Mouse (Mus musculus) bone marrow, adult 2 months (tissue): ENCODE data around the gene Mlkl. TPM values are rescaled to one million over a fixed set of nuclear protein-coding genes. Genes with fewer than 3 reads are reported as not detected.
"Not testable (repeated sequence)": the region's sequence is repeated elsewhere in the genome, so short reads cannot be mapped to it uniquely, and the experiment has no call there.

Experiments used
- H3K27ac ChIP-seq: fragments of 200-500 bp; 2 replicates; pipeline ENCODE4 v1.5.1; 2012; ENCODE audit warnings: low read depth, mild to moderate bottlenecking, control low read depth, inconsistent platforms, low read length; ENCODE audit not compliant: control insufficient read depth, poor library complexity, insufficient read depth
- H3K4me1 ChIP-seq: fragments of 200-500 bp; 2 replicates; pipeline ENCODE4 v1.6.1; 2011; ENCODE audit warnings: low read length; ENCODE audit not compliant: control insufficient read depth, insufficient read depth
- H3K4me3 ChIP-seq: fragments of 200-500 bp; replicated peaks from 2 replicates; pipeline ENCODE3; 2011; ENCODE audit warnings: mild to moderate bottlenecking, low read depth, low read length, control low read depth; ENCODE audit not compliant: control insufficient read depth
- CTCF ChIP-seq: fragments of 200-500 bp; IDR thresholded peaks from 2 replicates; pipeline ENCODE4 v1.5.1; 2011; ENCODE audit warnings: low read length, control low read depth; ENCODE audit not compliant: control insufficient read depth, insufficient read depth
- POLR2A ChIP-seq: fragments of 200-500 bp; IDR thresholded peaks from 2 replicates; pipeline ENCODE4 v1.6.1; 2011; ENCODE audit warnings: low read depth, mild to moderate bottlenecking, control low read depth, low read length, borderline replicate concordance; ENCODE audit not compliant: control insufficient read depth
- WGBS: fragments of 180-500 bp; shearing (Covaris S2); methylation state at CpG from one replicate; pipeline ENCODE4 v1.1.7; 2018; 5-methylcytosine and 5-hydroxymethylcytosine counted together
- polyA plus RNA-seq: library from polyadenylated mRNA; stranded (reverse); fragments of >200 nt; gene quantifications from 2 replicates; pipeline ENCODE4 v1.2.4, GENCODE M21; 2011; ENCODE audit warnings: low replicate concordance; ENCODE audit not compliant: missing spikeins, insufficient read depth, insufficient read length

Gene Mlkl
- polyA plus RNA-seq, 1 experiment = 24.3 TPM

DNA sequence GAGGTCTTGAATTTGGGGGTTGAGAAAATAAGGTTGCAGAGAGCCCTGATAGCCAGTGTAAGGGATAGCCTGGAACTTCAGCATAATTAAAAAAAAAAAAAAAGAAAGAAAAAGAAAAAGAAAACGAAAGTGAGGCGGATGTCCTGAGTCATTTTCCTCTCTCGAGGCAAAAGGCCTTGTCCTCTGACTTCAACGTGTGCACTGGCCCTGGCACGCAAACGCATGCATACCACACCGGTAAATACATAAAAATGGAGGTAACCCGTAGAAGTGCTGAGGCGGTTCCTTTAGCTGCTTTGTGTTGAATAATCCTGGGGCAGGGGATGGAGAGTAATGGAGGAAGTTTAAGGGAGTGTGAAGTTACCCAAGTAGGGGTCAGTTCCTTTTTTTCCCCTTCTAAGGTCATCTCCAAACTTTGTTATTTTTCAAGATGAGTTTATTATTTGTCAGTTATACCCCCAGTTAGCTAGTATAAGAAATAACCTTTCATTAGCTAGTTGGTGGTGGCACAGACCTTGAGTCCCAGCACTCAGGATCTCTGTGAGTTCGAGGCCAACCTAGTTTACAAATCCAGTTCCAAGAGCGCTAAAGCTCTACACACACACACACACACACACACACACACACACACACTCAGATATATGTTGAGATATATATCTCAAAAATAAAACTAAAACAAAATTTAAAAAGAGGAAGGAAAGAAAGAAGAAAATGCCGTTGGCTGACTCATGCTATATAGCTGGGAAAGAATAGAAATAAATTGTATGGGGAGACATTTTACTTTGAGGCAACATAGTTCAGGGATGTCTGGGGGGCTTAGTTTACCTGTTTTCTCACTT, 612 bp upstream of the Mlkl start:
- H3K27ac ChIP-seq = peak overlapping the region; percentile 23; the same call in 1 of the 2 replicates
- H3K4me1 ChIP-seq = no peaks in the 10 kb centered on the region; the same call in 1 of the 2 replicates
- no peak for TF ChIP-seq POLR2A
- TF ChIP-seq CTCF = no peak
- WGBS = 5% methylated on average over 12 of the region's 12 CpGs
- peak overlapping the region; percentile 85 for H3K4me3 ChIP-seq

DNA sequence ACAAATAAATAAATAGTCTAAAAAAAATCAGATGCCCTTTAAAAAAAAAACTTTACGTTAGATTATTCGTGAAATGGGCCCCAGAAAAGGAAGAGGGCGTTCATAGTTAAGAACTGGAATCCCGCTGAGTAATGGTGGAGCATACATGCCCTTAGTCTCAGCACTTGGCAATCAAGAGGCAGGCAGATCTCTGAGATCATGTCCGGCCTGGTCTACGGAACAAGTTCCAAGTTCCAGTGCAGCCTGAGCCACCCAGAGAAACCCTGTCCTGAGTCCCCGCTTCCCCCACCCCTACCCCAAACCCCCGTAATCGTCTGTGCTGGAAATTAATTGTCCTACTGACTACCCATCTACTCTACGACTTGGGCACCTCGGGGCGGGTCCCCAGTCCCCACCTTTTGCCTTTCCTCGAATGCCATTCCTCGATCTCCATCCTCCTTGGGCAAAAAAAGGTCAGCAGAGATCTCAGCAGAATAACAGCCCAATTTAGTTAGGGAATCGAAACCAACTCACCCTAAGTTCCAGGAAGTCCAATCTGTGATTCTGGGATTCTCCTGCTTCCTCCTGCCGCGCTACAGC, 577 bp downstream of the Mlkl start:
- peak overlapping the region; percentile 35; the same call in 1 of the 2 replicates for H3K27ac ChIP-seq
- 2% methylated on average over 17 of the region's 17 CpGs for WGBS
- TF ChIP-seq POLR2A (no peak), CTCF (no peak)

DNA sequence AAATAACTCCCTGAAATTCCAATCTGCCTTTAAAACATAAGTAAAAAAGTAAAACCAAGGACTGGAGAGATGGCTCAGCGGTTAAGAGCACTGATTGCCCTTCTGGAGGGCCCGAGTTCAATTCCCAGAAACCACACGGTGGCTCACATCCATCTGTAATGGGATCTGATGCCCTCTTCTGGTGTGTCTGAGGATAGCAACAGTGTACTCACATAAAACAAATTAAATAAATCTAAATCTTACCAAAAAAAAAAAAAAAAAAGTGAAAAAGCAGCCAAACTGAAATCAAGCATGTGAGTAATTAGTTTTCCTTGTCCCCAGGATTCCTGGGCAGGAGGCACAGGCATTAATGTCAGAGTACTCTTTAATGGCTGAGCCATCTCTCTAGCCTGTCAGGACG, 1.3 kb downstream of the Mlkl start:
- H3K4me3 ChIP-seq = no peak overlapping the region
- H3K27ac ChIP-seq = no peak overlapping the region
- no peaks in the 10 kb centered on the region; the same call in 1 of the 2 replicates for H3K4me1 ChIP-seq
- TF ChIP-seq CTCF (no peak), POLR2A (no peak)
- 60% methylated on average over 4 of the region's 4 CpGs for WGBS

More for the DNA sequence above, 577 bp downstream of the Mlkl start:
- H3K4me1 ChIP-seq = no peaks in the 10 kb centered on the region; the same call in 1 of the 2 replicates
- peak overlapping the region; percentile 85 for H3K4me3 ChIP-seq

DNA sequence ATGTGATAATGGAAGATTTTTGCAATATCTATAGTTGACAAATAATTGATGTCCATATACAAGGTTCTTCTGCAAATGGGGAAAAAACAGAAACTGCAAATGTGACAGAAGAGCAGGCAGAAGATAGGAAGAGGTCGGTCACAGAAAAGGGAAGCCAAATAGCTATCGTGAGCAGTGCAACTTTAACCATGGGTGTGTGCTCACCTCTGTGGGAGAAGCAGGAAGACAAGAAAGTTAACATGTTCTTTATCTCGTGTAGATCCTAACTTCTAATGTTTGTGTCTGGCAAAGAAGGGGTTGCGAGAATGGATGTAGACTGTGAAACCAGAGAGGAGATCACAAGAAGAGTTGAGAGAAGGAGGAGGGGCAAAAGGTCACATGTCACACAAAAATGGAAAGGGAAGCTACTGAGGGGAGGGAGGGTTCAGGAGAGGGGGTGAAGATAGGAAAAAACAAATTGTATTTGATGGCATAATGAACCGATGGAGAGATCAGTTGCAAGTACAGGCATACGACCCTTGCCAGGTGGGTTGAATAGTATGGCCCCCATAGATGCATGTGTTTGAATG, 12.7 kb downstream of the Mlkl start:
- no peaks in the 10 kb centered on the region; the same call in 1 of the 2 replicates for H3K4me1 ChIP-seq
- H3K4me3 ChIP-seq = no peak overlapping the region
- H3K27ac ChIP-seq = no peak overlapping the region
- no peak for TF ChIP-seq CTCF
- no peak for TF ChIP-seq POLR2A
- 47% methylated on average over 6 of the region's 6 CpGs for WGBS

DNA sequence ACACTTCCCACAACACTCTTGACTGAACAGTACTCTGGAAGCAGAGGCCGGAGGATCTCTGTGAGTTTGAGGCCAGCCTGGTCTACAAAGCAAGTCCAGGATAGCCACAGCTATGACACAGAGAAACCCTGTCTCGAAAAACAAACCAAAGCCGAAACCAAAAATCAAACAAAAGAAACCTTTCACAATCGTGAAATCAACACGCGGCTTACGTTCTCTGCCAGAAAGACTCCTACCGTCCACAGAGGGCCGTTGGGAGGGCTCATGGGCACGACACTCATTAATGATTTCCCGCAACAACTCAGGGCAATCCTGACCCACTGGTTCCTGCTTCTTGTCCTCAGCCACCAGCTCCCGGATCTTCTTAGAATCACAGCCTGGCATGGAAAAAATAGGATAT, 23.2 kb downstream of the Mlkl start:
- Histone ChIP-seq H3K4me3 (no peak overlapping the region), H3K27ac (no peak overlapping the region), H3K4me1 (peaks cover 2% of the 10 kb centered on the region)
- WGBS = 92% methylated on average over 12 of the region's 12 CpGs
- TF ChIP-seq CTCF = no peak
- no peak for TF ChIP-seq POLR2A

DNA sequence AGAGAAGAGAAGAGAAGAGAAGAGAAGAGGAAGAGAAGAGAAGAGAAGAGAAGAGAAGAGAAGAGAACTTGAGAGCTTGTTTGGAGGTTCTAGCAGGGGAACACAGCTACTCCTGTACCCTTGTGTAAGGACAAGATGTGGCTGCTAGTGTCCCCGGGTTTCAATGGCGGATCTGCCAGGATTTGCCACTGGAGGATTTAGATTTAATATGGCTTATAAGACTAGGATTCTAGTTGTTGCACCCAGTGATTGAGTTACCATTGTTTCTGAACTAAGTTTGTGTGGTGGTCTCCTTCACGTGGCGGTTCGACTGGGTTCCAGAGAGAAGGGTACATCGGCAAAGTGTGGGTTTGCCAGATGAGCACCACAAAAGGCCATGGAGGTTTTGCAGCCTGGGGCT, 24.0 kb downstream of the Mlkl start:
- H3K4me1 ChIP-seq, H3K27ac ChIP-seq, H3K4me3 ChIP-seq: not testable (repeated sequence)
- 91% methylated on average over 6 of the region's 6 CpGs for WGBS

DNA sequence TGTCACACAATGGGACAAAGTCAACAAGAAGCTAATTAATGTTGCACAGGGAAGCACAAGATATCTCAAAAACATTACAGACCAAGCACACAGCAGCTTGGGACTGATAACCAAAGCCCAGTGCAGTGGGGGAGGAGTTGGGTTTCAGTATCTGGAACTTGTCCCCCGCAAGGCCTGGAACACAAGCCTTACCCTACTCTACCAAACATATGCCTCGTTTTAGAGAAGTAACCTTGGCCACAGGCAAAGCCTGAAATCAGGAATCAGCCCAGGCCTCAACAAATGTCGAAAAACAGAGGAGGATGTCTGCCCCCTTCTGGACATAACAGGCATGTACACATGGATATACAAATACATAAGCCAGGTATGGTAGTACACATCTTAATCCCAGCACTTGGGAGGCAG, 25.2 kb downstream of the Mlkl start:
- H3K4me1 ChIP-seq = peaks cover 2% of the 10 kb centered on the region
- peak; percentile 19; the same call in 1 of the 2 replicates for TF ChIP-seq CTCF
- no peak for TF ChIP-seq POLR2A
- H3K4me3 ChIP-seq = no peak overlapping the region
- 37% methylated on average over 3 of the region's 3 CpGs for WGBS
- H3K27ac ChIP-seq = no peak overlapping the region; the same call in 1 of the 2 replicates

DNA sequence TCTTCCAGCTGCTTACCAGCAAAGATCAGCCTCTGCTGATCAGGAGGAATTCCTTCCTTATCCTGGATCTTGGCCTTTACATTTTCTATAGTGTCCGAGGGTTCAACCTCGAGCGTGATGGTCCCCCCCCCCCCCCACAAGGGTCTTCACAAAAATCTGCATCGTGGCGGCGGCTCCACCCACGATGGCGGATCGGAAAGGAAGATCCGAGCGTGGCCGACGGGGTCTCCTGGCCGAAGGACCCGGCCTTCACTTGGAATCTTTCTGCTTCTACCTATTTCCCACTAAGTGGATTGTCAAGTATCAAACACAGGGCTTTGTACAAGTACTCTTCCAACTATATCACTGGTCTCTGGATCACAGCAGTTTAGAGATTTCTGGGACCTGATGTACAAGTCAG, 28.0 kb downstream of the Mlkl start:
- H3K4me3 ChIP-seq = not testable (repeated sequence)

More for the DNA sequence above, 28.0 kb downstream of the Mlkl start:
- 92% methylated on average over 15 of the region's 15 CpGs for WGBS
- H3K27ac ChIP-seq, H3K4me1 ChIP-seq: not testable (repeated sequence)
